Mouse (Mus musculus): ENCODE results near the gene Efna2. TPM values are rescaled to one million over a fixed set of nuclear protein-coding genes. Genes with fewer than 3 reads are reported as not detected.

The Efna2 gene
- total RNA-seq, 2 experiments from 2014 or later, result 8.9 to 10.1 TPM

DNA sequence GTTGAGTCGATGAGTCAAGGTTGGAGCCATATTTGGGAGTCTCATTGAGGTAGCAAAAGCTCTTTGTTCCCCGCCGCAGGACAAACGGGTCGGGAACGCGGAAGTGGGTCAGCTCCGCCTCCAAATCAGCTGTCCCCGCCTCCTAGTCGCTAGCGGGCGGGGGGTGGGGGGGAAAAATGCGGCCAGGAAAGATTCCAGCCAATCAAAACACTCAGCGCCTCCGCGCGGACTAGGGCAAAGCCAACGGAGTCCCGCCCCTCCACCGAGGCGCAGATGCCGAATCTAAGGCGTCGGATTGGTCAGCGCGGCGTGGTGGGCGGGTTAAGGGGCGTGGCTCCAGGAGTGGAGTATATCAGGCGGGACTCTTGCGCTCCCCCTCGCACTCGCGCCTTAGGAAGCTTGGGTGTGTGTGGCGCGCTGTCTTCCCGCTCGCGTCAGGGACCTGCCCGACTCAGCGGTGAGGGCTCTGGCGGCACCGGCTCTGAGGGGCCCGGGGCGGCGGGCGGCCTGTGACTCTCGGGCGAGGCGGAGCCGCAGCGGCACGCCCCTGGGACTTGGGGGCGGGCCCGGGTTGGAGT lies 11.7 kb upstream of the Efna2 start:
- DNase-seq (ENCODE audit: low spot score in 2 of 2), result peak; percentile 97 to 99

DNA sequence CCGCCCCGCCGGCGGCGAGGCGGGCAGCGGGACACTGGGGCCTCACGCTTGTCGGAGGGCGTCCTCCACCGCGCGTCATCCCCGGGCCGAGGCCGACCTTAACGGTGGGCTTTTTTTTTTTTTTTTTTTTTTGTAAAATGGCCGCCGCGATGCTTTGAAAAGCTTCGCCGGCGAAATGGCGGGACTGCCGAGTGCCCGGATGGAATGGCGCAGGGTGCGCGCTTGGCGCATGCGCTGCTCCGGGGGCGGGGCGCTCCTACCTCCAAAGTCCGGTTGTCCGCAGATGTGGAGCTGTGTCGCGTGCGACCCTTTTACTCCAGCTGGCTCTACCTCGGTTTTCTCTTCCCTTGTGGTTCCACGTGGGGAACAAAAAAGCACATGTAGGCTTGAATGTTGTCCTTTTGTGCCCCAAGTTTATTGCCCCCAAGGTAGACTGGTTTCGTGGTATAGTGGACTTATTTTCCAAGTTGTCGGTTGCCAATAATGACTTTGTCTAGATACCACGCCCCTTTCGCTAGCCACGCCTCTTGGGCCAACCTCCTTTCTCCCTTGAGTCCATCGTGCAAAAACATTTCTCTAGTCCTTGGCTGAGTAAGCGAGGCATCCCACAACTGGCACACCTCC lies 11.1 kb upstream of the Efna2 start:
- DNase-seq (ENCODE audit: low spot score in 2 of 2), result peak; percentile 91 to 94

DNA sequence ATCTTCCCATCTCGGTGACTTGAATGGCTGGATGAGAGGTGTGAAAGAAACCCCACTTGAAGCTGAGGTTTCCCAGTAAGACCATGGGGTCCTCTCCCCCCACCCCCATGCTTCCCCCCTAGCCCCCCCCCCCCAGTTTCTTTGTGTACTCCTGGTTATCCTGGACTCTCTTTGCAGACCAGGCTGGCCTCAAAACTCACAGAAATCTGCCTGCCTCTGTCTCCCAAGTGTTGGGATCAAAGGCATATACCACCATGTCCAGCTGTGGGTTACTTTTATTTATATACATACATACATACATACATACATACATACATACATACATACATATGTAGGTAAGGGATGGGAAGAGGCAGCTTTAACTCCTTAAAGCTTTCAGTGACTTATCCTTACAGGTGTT lies 10.2 kb upstream of the Efna2 start:
- no peak for DNase-seq (ENCODE audit: low spot score in 2 of 2)

DNA sequence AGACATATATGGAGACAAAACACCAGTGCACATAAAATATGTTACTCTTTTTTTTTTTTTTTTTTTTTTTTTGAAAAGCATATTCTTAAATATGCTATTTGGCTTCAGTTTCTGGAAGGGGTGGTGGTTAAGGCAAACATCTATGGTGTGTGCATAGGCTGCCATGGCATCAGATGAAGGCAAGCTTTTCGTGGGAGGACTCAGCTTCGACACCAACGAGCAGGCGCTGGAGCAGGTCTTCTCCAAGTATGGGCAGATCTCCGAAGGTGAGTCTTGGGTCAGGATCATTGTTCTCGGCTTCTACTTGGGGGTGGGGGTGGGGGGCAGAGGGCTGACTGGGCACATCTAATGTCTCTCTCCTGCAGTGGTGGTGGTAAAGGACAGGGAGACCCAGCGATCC lies 9.6 kb upstream of the Efna2 start:
- DNase-seq (ENCODE audit: low spot score in 2 of 2), result peak in 1 of 2 experiments; percentile 4

DNA sequence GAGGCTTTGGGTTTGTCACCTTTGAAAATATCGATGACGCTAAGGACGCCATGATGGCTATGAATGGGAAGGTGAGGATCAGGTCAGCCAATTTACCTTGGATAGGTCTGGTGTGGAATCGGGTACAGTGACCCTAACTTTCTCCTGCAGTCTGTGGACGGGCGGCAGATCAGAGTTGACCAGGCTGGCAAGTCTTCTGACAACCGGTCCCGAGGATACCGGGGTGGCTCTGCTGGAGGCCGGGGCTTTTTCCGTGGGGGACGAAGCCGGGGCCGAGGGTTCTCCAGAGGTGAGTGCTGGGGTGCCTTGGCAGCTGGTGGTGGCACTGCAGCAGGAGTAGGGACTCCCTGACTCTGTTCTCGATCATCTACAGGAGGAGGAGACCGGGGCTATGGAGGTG lies 9.2 kb upstream of the Efna2 start:
- DNase-seq (ENCODE audit: low spot score in 2 of 2), result peak in 1 of 2 experiments; percentile 10

DNA sequence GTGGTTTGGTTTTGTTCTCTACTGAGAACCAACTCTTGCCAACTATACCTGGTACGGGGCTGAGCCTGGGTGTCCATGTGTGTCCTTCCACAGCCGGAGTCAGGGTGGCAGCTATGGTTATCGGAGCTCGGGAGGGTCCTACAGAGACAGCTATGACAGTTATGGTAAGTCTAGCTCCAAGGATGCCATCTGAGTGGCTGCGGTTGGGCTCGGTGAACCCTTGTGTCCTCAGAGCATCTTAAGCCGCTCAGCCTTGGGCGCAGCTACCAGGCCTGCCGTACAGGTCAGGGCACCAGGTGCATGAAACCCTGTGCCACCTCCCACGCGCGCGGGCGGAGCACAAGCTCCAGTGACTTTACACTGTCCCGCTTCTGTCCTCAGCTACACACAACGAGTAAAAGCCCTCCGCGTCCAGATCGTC lies 8.7 kb upstream of the Efna2 start:
- DNase-seq (ENCODE audit: low spot score in 2 of 2), result peak in 1 of 2 experiments; percentile 17

DNA sequence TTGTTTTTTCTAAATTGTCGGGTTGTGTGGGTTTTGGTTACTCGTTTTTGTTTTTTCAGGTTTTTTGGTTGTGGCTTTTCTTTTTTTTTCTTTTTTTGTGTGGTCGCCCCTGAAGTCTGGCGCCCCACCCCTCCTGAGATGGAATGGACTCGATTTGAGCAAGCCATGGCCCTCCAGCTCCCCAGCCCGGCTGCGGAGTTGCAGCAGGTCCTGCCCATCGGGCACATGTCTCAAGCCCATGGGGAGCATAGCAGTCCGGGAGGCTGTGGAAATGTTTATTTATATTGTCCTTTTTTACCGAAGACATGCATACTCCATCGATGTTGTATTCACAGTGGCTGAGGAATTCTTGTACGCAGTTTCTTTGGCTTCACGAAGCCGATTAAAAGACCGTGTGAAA lies 8.0 kb upstream of the Efna2 start:
- no peak for DNase-seq (ENCODE audit: low spot score in 2 of 2)

DNA sequence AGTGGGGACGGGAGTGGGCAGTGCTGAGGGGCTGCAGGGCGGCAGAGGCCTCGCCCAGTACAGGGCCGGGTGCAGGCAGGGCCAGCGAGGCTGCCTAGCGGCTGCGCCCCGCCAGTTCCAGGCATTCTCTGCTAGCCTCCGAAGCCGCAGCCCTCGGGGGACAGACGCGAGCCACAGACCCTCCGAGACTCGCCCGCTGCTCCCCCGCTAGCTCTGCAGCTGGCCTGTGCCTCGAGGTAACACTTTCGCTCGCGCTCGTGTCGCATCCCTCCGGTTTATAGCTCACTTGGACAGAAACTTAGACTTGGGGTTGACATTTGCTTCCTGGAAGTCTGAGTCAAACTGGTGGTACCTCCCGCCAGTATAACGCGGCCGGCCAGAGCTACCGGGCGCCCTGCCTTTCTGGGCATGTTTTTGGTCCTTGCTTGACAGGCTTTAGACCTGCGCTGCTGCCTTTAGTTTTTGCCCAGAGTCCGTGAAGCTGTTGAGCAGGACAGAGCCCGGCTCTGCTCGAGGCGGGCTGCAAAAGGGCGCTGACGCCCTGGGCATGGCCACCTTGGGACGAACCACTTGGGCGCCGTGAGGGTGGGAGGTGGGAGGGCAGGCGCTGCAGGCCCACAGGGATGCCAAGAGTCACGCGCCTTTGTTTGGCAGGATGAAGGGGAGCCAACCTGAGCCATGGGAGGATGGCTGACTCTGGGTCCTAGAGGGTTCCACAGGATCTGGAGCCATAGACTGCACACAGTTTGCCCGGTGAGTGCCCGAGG lies 7.3 kb upstream of the Efna2 start:
- peak in 1 of 2 experiments; percentile 33 for DNase-seq (ENCODE audit: low spot score in 2 of 2)

DNA sequence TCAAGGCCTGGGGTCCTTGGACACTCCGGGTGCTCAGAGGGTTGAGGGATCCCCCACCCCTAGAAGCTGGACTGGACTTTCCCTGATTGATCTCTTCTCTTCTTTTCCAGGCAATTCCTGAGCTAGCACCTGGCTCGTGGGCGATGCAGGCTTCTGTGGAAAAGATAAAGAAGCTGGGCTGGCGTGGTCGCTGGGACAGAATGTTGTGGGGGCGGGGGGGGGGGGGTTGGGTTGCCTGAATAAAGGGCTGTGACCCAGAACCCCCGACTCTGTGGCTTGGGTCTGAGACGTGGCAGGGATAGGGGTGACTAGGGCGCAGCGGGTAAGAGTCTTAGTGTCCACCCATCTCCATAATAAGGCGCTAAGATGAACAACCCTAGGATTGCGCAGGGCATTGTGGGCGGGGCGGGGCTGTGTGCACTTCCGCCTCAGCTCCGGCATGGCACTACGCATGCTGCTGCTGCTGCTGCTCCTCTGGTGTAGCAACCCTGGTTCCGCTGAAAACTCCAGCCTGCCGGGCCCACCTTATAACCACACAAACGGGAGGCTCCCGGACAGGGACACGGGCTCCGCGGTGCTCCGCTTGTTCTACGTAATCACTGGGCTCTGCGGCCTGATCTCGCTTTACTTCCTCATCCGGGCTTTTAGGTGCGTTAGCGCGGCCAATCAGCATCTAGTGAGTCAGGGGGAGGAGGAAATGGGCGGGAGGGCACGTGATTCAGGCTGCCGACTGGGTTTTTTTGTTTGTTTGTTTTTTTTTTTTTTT lies 6.6 kb upstream of the Efna2 start, which contains the start of gene 1600002K03Rik:
1600002K03Rik (plus strand) TSS at position 418 of the 766 bp plus-strand sequence.
- peak; percentile 89 to 96 for DNase-seq (ENCODE audit: low spot score in 2 of 2)

DNA sequence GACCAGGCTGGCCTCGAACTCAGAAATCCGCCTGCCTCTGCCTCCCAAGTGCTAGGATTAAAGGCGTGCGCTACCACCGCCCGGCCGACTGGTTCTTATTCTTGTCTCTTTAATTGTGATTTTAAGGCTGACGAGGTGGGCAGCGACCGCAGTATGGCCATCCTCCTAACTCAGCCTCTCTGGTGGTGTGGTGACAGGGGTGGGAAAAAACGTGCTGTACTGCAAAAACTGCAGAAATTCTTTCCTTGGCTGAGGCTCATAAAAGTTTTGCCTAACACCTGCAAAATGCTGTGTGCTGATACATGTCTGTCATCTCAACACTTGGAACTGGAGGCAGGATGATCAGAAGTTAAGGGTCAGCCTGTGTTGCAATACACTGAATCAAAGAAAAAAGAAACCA lies 5.9 kb upstream of the Efna2 start:
- DNase-seq (ENCODE audit: low spot score in 2 of 2), result no peak

DNA sequence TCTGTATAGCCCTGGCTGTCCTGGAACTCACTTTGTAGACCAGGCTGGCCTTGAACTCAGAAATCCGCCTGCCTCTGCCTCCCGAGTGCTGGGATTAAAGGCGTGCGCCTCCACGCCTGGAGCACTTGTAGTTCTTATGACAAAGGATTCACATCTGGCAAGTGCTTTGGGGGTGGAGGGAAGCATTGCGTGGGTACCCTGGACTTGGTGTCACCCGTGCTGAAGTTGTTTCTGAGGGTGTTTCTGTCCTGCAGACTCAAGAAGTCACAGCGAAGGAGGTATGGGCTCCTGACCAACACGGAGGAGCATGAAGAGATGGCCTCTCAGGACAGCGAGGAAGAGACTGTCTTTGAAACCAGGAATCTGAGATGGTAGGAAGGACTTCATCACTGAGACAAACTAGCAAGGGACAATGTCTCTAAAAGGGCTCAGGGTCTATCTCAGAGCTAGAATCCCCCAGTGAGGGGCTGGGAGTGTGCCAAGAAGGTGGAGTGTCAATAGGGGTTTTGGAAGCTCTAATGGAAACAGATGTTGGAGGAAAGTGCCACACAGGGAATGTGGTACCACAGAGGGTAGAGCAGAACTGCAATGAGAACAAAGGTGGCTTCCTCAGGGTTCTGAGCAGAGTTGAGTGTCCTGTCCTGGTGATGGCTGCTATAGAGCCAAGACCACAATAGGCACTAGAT lies 5.2 kb upstream of the Efna2 start:
- peak in 1 of 2 experiments; percentile 7 for DNase-seq (ENCODE audit: low spot score in 2 of 2)

DNA sequence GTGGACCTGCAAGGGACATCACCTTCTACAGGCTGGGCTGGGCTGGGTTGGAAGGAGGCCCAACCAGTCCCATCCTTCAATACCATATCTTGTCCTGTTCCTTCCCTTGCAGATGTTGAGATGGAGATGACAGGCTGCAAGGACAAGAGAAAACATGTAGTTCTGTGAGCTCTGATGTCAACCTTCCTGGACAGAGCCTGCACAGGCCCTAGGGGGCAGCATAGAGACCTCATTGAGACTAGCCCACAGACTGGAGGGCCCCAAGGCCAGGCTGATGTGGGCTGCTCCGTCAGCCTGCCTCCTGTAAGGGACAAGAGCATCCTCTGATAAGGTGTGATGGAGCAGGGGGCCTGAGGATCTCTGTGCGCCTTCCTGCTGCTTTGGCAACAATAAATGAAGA lies 4.6 kb upstream of the Efna2 start:
- DNase-seq (ENCODE audit: low spot score in 2 of 2), result peak in 1 of 2 experiments; percentile 24

DNA sequence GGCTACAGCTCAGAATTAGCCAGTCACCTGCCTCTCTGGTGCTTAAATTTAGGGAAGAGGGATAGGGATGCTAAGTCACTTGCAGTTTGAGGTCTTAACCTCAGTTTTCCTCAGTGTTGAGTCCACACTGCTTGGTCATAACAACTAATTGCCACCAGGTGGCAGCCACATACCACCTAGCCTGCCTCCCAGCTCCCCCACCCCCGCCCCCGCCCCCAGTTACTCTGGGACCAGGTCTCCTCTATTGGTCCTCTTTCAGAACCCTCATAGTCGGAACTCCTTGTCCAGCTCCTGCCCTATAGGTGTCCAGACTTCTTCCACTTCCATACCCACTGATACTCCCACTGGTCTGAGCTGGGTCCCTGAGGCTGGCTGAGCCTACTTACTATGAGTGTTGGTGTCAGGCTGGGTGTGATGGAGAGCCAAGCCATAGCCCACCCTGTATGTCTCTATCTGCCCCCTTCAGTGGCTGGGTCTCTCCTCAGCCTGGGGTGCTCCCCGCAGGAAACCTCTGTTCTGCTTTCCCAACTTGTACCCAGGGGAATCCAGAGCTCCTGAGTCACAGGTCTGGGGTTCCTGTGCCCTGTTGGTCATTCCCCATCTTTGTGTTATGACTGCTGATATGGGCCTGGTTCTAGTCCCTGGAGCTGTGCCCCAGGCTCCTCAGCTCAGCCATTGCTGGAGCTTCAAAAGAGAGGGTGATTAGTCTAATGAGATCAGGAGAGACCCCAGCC lies 3.6 kb upstream of the Efna2 start:
- DNase-seq (ENCODE audit: low spot score in 2 of 2), result peak in 1 of 2 experiments; percentile 72

DNA sequence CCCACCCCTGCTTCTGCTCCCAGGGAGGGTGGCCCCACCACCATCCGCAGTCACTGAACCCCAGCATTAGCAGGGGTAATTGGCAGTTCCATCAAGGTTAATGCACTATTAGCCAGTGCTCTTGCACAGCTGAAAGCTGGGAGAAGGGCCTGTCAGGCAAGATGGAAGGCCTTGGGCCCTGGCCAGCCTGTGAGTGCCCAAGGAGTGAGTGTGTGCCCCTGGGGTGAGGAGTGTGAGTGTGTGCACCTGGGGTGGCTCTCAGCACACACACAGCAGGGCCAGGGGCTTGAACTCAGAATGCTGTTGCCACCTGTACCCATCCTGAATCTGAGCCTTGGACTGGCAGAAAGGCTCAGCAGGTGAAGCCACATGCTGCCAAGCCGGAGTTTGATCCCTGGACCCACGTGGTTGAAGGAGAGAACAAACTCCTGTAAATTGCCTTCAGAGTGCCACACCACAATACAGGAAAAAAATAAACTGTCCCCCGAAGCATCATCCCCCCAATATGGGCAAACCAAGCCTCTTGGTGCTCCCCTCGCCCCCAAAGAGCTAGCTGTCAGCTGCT lies 2.9 kb upstream of the Efna2 start:
- no peak for DNase-seq (ENCODE audit: low spot score in 2 of 2)

DNA sequence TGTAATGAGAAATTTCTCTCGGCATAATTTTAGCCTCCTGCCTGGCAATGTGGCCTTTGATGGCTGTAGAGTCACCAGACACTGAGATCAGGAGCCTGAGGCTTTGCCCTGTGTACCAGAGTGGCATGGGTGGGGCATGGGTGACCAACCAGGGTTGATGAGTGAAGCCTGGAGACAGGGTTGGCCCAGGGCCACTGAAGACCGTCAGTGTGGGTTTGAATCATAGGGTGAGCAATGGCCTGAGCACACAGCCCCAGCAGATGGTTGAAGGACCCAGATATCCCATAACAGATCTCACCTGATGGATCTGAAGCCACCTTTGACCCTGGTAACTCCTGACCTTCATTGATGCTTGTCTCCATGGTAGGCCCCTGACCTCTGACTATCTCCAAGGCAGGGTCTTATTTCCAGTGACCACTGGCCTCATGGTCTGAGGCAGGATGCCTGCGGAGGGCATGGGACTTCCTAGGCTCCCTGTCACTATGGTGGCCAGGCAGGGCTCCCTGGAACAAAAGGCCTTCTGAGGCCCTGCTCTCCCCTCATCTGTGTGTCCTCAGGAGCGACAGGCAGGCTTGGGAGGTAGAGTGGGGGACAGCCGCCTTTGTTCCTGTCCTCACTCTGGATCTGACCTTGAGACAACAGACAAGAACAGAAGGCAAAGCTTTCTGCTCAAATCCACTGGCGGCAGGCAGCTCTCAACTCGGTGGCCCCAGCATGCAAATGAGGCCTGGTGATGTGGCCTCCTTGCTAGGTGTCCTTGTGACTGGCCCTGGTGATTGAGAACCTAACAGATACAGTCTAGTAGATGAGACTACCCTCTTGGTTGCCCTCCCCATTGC lies 1.6 kb upstream of the Efna2 start:
- no peak for DNase-seq (ENCODE audit: low spot score in 2 of 2)

DNA sequence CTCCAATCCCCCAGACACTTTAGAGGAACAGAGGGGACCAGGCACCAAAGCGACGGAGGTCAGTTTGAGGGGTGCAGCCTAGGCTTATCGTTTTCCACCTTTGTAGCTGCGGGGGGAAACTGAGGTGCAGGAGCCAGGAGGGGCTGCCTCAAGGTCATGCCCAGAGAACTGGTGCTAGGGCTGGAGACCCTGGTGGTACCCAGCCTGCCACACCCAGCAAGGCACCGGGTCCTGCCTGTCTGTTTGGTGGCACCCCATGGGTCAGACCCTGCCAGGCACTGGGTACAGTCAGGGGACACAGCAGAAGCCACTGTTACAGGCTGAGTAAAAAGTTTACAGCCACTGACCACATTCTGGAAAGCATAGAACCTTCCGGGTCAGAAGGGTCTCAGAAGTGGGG lies 1.0 kb downstream of the Efna2 start:
- no peak for DNase-seq (ENCODE audit: low spot score in 2 of 2)

DNA sequence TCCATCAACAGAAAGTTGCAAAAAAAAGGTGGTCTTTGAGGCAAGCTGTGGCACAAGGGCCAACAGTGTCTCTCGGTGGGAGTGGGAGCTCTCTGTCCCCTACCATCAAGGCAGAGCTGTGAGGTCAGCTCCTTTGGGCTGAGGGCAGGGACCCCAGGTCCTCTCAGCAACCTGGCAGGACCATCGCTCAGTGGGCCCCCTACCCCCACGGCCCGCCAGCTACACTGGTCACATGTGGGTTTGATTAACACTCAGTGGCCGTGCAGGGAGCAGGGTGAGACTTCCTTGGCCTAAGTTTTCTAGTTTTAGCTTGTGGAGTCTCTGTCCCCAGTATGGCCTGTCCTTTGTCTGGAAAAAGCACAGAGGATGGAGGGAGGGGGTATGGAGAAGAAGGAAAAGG lies 1.5 kb downstream of the Efna2 start:
- no peak for DNase-seq (ENCODE audit: low spot score in 2 of 2)

DNA sequence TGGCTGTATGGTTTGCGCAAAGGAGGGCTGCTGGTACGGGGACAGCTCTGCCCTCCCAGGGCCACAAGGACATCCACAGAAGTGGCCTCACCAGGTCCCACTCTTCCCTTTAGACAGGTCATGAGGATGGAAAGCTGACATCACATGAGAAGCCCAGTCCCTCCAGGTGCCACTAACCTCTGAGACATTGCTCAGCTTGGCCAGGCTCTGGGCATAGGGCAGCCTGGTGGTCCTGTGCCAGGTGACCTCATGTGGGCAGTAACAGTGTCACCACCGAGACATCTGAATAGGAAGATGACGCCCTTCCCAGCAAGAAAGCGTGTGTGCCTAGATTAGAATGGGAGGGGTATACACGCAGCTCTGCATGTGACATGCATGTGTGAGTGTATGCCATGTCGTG lies 3.3 kb downstream of the Efna2 start:
- DNase-seq (ENCODE audit: low spot score in 2 of 2), result no peak

DNA sequence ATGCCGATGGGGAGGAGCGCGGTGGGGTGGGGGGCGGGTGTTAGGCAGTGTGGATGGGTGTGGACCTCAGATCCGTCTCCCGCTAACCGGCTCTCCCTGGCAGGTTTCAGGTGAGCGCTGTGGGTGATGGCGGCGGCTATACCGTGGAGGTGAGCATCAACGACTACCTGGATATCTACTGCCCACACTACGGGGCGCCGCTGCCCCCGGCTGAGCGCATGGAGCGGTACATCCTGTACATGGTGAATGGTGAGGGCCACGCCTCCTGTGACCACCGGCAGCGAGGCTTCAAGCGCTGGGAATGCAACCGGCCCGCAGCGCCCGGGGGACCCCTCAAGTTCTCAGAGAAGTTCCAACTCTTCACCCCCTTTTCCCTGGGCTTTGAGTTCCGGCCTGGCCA lies 7.4 kb downstream of the Efna2 start:
- DNase-seq (ENCODE audit: low spot score in 2 of 2), result no peak
